Mouse (Mus musculus) cerebellum, postnatal 14 days (tissue): ENCODE data around the gene Olfr130.

Source experiments
- DNase-seq, 2 experiments: peaks; one replicate each; pipeline ENCODE4 v3.0.0; 2021; ENCODE audit warnings: mixed read lengths in 2 of 2

Olfr130 gene

GRCm38 (mm10) chr17:38063621-38064020 lies at the start of gene Olfr130:
Olfr130 (plus strand) TSS chr17:38063921.
- no peak for DNase-seq

- no peak for DNase-seq
These were observed 47.4 kb upstream of the Olfr130 start for GRCm38 (mm10) chr17:38016341-38016740.

GRCm38 (mm10) chr17:38026297-38026696 lies 37.4 kb upstream of the Olfr130 start:
- DNase-seq = no peak

GRCm38 (mm10) chr17:38059979-38060378 lies 3.7 kb upstream of the Olfr130 start, which contains the start of gene Olfr129:
Olfr129 (minus strand) TSS chr17:38060079.
- no peak for DNase-seq

GRCm38 (mm10) chr17:38082364-38082763 lies 18.6 kb downstream of the Olfr130 start:
- DNase-seq = no peak

GRCm38 (mm10) chr17:38088593-38088992 lies 24.9 kb downstream of the Olfr130 start, which contains the start of gene Olfr131:
Olfr131 (minus strand) TSS chr17:38088693.
- DNase-seq = no peak
